Mouse (Mus musculus) heart, embryonic 14.5 days (tissue): ENCODE data around the gene Prss29. TPM values are rescaled to one million over a fixed set of nuclear protein-coding genes. Genes with fewer than 3 reads are reported as not detected.

ENCODE experiments used
- ATAC-seq: fragments of 200-750 bp; cut with Nextera tagmentation; 2 replicates; pipeline ENCODE4 v1.8.0; 2017; ENCODE audit warnings: low read depth, moderate TSS enrichment; ENCODE audit not compliant: insufficient number of reproducible peaks, insufficient read depth, low FRiP score
- H3K27ac ChIP-seq, 2 experiments: fragments of 200-500 bp in 1 of 2; fragments of 300-500 bp in 1 of 2; sonication (generic) in 1 of 2; replicated peaks in 1 of 2; 2 replicates each; pipeline ENCODE4 v1.5.1; 2012 to 2014; ENCODE audit warnings: low read depth in 2 of 2, low read length in 2 of 2, control low read depth in 1 of 2, mild to moderate bottlenecking in 1 of 2, mixed read lengths in 1 of 2; ENCODE audit not compliant: control insufficient read depth in 1 of 2, insufficient read depth in 1 of 2
- H3K27me3 ChIP-seq: fragments of 300-500 bp; sonication (generic); 2 replicates; pipeline ENCODE4 v1.6.1; 2014; ENCODE audit warnings: mild to moderate bottlenecking, low read length, control low read depth; ENCODE audit not compliant: control insufficient read depth, insufficient read depth
- H3K36me3 ChIP-seq: fragments of 300-500 bp; sonication (generic); 2 replicates; pipeline ENCODE4 v1.6.1; 2014; ENCODE audit warnings: mild to moderate bottlenecking, control low read depth, low read length, mixed read lengths; ENCODE audit not compliant: control insufficient read depth, insufficient read depth
- H3K4me1 ChIP-seq, 2 experiments: fragments of 200-500 bp in 1 of 2; fragments of 300-500 bp in 1 of 2; sonication (generic) in 1 of 2; 2 replicates each; pipeline ENCODE4 v1.6.1; 2012 to 2014; ENCODE audit warnings: low read length in 2 of 2, control low read depth in 1 of 2, mixed read lengths in 1 of 2; ENCODE audit not compliant: control insufficient read depth in 2 of 2, insufficient read depth in 2 of 2
- H3K4me2 ChIP-seq: fragments of 300-500 bp; sonication (generic); 2 replicates; pipeline ENCODE4 v1.6.1; 2014; ENCODE audit warnings: mild to moderate bottlenecking, low read length
- H3K4me3 ChIP-seq, 2 experiments: fragments of 200-500 bp in 1 of 2; fragments of 300-500 bp in 1 of 2; sonication (generic) in 1 of 2; 2 replicates each; pipeline ENCODE4 v1.5.1; 2012 to 2014; ENCODE audit warnings: low read length in 2 of 2, mild to moderate bottlenecking in 2 of 2, control low read depth in 1 of 2, low read depth in 1 of 2, moderate library complexity in 1 of 2; ENCODE audit not compliant: control insufficient read depth in 1 of 2, insufficient read depth in 1 of 2
- H3K9ac ChIP-seq: fragments of 300-500 bp; sonication (generic); 2 replicates; pipeline ENCODE4 v1.6.1; 2014; ENCODE audit warnings: mild to moderate bottlenecking, low read length
- H3K9me3 ChIP-seq: fragments of 300-500 bp; sonication (generic); 2 replicates; pipeline ENCODE4 v1.6.1; 2016; ENCODE audit warnings: low read length, control low read depth; ENCODE audit not compliant: control insufficient read depth
- WGBS: fragments of 180-500 bp; shearing (Covaris S2); extraction: QIAGEN DNeasy Blood & Tissue Kit; methylation state at CpG from one replicate; pipeline ENCODE4 v1.1.7; 2014; 5-methylcytosine and 5-hydroxymethylcytosine counted together
- polyA plus RNA-seq: library from polyadenylated mRNA; unstranded; fragments of >200 nt; fragmentation: Nextera tagmentation; extraction: Ambion mirVana; gene quantifications from 2 replicates; pipeline ENCODE4 v1.2.1, GENCODE M21; 2014

The Prss29 gene
- polyA plus RNA-seq, 1 experiment from 2014 or later, result not detected

- Histone ChIP-seq H3K9ac (no peak overlapping the region), H3K36me3 (no peaks in the 10 kb centered on the region), H3K27me3 (0 out of 2 replicates have a peak, but pooled peaks cover 4% of the 10 kb centered on the region), H3K4me1 (no peaks in the 10 kb centered on the region), H3K9me3 (no peaks in the 10 kb centered on the region), H3K4me2 (no peak overlapping the region), H3K4me3 (no peak overlapping the region), H3K27ac (no peak overlapping the region)
- no peak for ATAC-seq
- 57% methylated on average over 2 of the region's 2 CpGs for WGBS
These were observed 42.8 kb downstream of the Prss29 start for GRCm38 (mm10) chr17:25361291-25361690.

DNA sequence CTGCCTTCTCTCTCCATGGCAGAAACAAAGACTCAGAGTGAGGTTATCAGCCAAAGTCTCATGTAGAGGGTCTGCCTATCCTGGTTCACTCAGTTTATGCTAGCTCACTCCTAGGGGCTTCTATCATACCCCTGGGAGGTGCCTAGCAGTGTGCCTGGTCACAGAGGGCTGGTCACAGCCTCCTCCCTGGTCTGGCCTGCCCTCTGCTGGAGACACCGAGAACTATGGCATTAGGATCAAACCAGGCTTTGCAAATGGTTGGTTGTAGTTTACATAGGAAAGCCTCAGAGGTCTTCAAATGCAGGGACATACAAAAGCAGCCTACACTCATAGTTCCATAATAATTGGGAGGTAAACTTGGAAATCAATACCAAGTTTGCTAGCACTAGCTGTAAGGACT is 45.3 kb downstream of the Prss29 start:
- H3K4me1 ChIP-seq, result no peaks in the 10 kb centered on the region
- 11% methylated on average over 1 of the region's 1 CpGs for WGBS

DNA sequence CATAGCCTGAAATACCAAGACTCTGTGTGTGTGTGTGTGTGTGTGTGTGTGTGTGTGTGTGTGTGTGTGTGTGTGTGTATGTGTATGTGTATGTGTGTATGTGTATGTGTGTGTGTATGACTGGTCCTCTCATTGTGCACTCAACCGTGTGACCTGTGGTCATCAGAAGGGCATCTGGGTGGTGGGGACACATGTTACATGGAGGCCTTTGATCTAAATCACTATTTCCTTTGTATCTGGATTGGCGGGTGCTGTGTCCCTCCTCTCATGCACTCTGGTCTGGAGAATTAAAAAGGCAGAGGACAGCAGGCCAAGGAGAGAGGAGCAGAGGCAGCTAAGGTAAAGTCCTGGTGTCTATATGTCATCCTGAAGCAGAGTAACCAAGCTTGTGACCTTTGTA is 47.6 kb downstream of the Prss29 start, which contains the start of gene Tpsb2:
TSS of gene Tpsb2 (plus strand) at position 301 of the 400 bp plus-strand sequence.
- no peak for ATAC-seq
- 71% methylated on average over 2 of the region's 2 CpGs for WGBS
- H3K4me3 ChIP-seq, result no peak within 1 kb of the TSS
- no peaks in the 10 kb centered on the region for H3K9me3 ChIP-seq
- no peak within 1 kb of the TSS for H3K27ac ChIP-seq
- no peak within 1 kb of the TSS for H3K9ac ChIP-seq
- no peak within 1 kb of the TSS for H3K4me2 ChIP-seq
- H3K36me3 ChIP-seq, result no peaks in the 10 kb centered on the region
- no peaks in the 10 kb centered on the region for H3K4me1 ChIP-seq
- H3K27me3 ChIP-seq, result 0 out of 2 replicates have a peak, but pooled peaks cover 4% of the 10 kb centered on the region

More for the DNA sequence above, 45.3 kb downstream of the Prss29 start:
- H3K27ac ChIP-seq, result no peak overlapping the region
- 0 out of 2 replicates have a peak, but pooled peaks cover 4% of the 10 kb centered on the region for H3K27me3 ChIP-seq
- H3K36me3 ChIP-seq, result no peaks in the 10 kb centered on the region
- no peak overlapping the region for H3K9ac ChIP-seq
- H3K4me2 ChIP-seq, result no peak overlapping the region
- ATAC-seq, result no peak
- no peak overlapping the region for H3K4me3 ChIP-seq
- no peaks in the 10 kb centered on the region for H3K9me3 ChIP-seq

- 68% methylated on average over 3 of the region's 3 CpGs for WGBS
- Histone ChIP-seq H3K36me3 (no peaks in the 10 kb centered on the region), H3K9me3 (no peaks in the 10 kb centered on the region), H3K4me3 (no peak within 1 kb of the TSS), H3K4me2 (no peak within 1 kb of the TSS), H3K4me1 (no peaks in the 10 kb centered on the region), H3K27ac (no peak within 1 kb of the TSS), H3K9ac (no peak within 1 kb of the TSS), H3K27me3 (0 out of 2 replicates have a peak, but pooled peaks cover 4% of the 10 kb centered on the region)
- no peak for ATAC-seq
These were observed 50.5 kb downstream of the Prss29 start, which contains the start of gene Tpsg1 for GRCm38 (mm10) chr17:25368973-25369372. TSS of gene Tpsg1 (plus strand) at chr17:25369273.

Other genes starting within 250 kb of the Prss29 start
- gene Tmem204, start 235.1 kb upstream of the Prss29 start, polyA plus RNA-seq, result 19.5 and 23.4 TPM in 2 replicates
- gene Telo2, start 202.7 kb upstream of the Prss29 start, polyA plus RNA-seq, result 19.3 and 27.8 TPM in 2 replicates
- gene Ptx4, start 197.9 kb upstream of the Prss29 start, polyA plus RNA-seq, result 0.14 and 0.44 TPM in 2 replicates
- 16.4 and 17.2 TPM in 2 replicates for gene Clcn7, start 185.3 kb upstream of the Prss29 start, polyA plus RNA-seq
- not detected in 2 replicates for gene Ccdc154, start 156.2 kb upstream of the Prss29 start, polyA plus RNA-seq
- not detected in 2 replicates for gene Gm38655, start 143.2 kb upstream of the Prss29 start, polyA plus RNA-seq
- gene BC003965, start 134.1 kb upstream of the Prss29 start, polyA plus RNA-seq, result 22.5 and 25.1 TPM in 2 replicates
- 2.2 and 2.7 TPM in 2 replicates for gene Unkl, start 130.3 kb upstream of the Prss29 start, polyA plus RNA-seq
- 23.8 and 25.9 TPM in 2 replicates for gene Gnptg, start 78.5 kb upstream of the Prss29 start, polyA plus RNA-seq
- gene Tsr3, start 78.5 kb upstream of the Prss29 start, polyA plus RNA-seq, result 25.3 TPM in 2 replicates
- gene Baiap3, start 62.3 kb upstream of the Prss29 start, polyA plus RNA-seq, result 0.76 TPM in 1 of 2 replicates, not detected in the other
- gene Ube2i, start 44.0 kb upstream of the Prss29 start, polyA plus RNA-seq, result 341 and 365 TPM in 2 replicates
- 0.16 and 0.27 TPM in 2 replicates for gene Prss34, start 20.3 kb upstream of the Prss29 start, polyA plus RNA-seq
- not detected in 2 replicates for gene Prss28, start 10.0 kb upstream of the Prss29 start, polyA plus RNA-seq
- 0.18 TPM in 1 of 2 replicates, not detected in the other for gene Tpsab1, start 26.9 kb downstream of the Prss29 start, polyA plus RNA-seq
- gene Tpsb2, start 47.7 kb downstream of the Prss29 start, polyA plus RNA-seq, result 1.4 and 1.7 TPM in 2 replicates
- 0.57 and 0.74 TPM in 2 replicates for gene Tpsg1, start 50.6 kb downstream of the Prss29 start, polyA plus RNA-seq
- 8.8 and 9.9 TPM in 2 replicates for gene Cacna1h, start 115.1 kb downstream of the Prss29 start, polyA plus RNA-seq
- gene Tekt4, start 136.0 kb downstream of the Prss29 start, polyA plus RNA-seq, result 0.47 and 0.55 TPM in 2 replicates
- 0.16 and 0.18 TPM in 2 replicates for gene Sstr5, start 178.6 kb downstream of the Prss29 start, polyA plus RNA-seq